Mouse (Mus musculus): ENCODE results near the gene Gm28557.
"Not testable (repeated sequence)": the region's sequence is repeated elsewhere in the genome, so short reads cannot be mapped to it uniquely, and the experiment has no call there.

Gene Gm28557

DNA sequence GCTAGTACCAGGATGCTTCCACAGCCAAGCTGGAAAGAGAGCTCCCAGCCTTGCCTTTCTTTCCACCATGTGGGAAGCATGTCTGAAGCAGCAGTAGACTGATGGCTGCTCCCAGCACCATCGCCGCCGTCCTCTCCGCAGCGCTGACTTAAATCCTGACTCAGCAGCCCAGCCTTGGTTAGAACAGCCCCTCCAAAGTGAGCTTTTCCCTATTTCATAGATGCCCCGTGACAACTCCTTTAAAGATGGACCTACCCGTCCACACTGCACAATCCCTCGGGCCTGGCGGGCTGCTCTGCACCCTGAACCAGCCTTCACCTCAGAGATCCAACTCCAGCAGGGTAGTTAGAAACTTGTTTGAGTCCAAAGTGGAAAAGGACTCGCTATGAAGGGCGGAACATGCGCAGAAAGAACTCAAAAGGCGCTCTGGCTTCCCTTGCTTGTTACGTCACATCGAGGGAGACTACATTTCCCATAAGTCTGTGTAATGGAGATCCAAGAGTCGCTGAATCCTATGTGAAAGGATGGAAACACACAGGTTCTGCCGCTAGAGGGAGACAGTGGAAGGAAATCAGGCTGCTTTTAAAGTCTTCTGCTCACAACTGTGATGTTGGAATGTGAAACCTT is at the start of gene Gm28557:
Gene Gm28557 (minus strand): TSS at position 411 of the 627 bp plus-strand sequence.
- DNase-seq (ENCODE audit: low spot score in 2 of 2), result peak; percentile 83 to 90

- DNase-seq (ENCODE audit: low spot score in 2 of 2), result peak; percentile 78 to 82
These were observed 19.8 kb upstream of the Gm28557 start for GRCm38 (mm10) chr13:67128038-67128721.

DNA sequence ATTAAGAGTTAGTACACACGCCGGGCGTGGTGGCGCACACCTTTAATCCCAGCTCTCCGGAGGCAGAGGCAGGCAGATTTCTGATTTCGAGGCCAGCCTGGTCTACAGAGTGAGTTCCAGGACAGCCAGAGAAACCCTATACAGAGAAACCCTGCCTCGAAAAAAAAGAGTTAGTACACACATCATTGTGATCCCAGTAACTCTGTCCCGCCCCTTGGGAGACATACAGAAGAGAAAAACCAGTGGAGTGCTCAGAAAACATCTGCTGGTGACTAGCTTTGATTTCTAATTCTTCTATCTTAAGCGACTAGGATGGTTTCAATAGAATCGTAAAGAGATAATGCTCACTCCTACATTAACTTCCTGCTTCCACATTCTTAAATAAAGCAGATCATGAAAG is 19.1 kb upstream of the Gm28557 start:
- not testable (repeated sequence) for DNase-seq (ENCODE audit: low spot score in 2 of 2)

DNA sequence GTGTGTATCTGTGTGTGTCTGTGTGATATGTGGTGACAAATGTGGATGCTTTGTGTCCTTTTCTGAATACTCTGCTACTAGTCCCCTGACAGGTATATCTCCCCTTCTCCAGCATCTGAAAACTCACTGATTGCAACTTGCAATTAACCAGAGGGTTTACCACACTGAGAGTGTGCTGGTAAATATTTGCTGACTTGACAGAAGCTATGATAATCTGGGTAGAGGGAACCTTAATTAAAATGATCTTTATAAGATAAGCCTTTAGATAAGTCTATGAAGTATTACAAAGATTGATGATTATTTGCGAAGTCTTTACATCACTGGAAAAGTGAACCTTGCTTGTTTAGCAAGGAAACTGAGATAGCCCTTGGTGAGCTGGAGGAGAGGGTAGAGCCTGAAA is 16.1 kb upstream of the Gm28557 start:
- DNase-seq (ENCODE audit: low spot score in 2 of 2), result no peak

DNA sequence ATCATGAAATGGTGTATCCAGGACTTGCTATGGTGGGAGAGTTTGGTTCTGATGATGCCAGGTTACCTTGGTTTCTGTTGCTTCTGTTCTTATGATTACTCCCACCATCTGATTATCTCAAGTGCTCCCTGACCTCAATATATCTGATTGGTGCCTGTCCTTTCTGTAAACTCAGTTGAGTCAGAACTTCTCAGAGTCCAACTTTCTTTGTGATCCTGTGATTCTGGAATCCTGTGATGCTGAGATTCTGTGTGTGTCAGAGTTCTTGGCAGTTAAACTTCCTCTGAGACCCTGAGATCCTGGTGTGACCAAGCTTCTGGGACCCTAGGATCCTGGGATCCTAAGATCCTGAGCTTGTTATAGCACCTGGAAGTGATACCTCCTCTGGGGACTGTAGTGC is 13.0 kb upstream of the Gm28557 start, which contains the start of gene Zfp759:
Gene Zfp759 (plus strand): TSS at position 301 of the 400 bp plus-strand sequence.
- DNase-seq (ENCODE audit: low spot score in 2 of 2), result not testable (repeated sequence)

- DNase-seq (ENCODE audit: low spot score in 2 of 2), result not testable (repeated sequence)
These were observed 7.8 kb upstream of the Gm28557 start, which contains the start of gene Rslcan18 for GRCm38 (mm10) chr13:67116163-67116562. Gene Rslcan18, minus strand, starts transcription at chr13:67116263.

GRCm38 (mm10) chr13:67113287-67113686 is 4.9 kb upstream of the Gm28557 start:
- DNase-seq (ENCODE audit: low spot score in 2 of 2), result no peak

- DNase-seq (ENCODE audit: low spot score in 2 of 2), result no peak
These were observed 3.7 kb upstream of the Gm28557 start for GRCm38 (mm10) chr13:67112096-67112495.

DNA sequence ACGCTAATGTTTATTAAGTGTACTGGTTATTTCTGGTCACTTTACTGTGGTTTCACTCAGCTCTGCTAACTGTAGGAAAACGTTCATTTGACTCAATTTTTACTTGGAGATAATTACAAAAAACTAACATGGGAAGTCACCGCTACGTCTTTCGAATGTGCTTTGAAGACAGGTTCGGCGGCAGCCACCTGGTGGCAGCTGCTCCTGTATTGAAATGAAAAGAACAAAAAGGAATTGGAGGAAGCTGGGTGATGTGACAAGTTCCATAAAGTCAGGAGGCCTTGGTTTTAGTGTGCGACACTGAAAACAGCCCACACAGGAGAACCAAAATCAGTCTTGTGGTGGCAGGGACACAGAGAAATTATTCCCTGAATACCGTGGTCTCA is 410 bp upstream of the Gm28557 start:
- no peak for DNase-seq (ENCODE audit: low spot score in 2 of 2)

DNA sequence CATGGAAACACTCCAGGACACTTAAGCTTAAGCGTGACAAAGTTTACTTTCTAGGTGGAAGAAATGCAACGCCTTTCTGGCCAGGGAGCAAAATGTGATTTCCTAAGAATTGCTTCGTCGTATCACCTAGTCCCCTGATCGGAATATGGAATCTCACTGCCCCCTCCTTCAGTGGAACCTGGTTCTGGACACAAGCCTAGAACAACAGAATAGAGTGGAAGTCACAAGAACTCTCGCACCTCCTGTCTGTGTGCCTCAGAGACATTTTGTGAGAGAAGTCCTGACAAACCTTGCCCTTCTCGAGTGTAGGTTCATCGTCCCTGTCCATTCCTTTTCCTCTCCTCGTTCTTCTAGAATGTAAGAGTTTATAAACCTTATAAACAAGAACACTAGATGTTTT is 723 bp downstream of the Gm28557 start:
- no peak for DNase-seq (ENCODE audit: low spot score in 2 of 2)

DNA sequence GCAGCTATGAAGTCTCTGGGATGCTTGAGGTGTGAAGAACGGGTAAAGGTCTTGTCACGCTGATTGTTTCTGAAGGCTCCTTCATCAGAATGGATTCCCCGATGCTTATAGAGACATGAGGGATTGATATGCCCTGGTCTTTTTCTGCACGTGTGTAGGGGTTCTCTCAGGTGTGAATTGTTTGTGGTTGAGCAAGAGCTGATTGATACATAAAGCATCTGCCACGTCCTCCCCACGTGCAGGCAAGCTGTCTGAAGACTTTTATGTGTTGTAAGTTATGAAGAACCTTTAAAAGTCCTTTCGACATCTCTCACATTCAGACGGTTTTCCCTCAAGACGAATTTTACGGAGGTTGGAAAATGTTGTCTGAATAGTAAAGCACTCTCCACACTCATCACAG is 10.5 kb downstream of the Gm28557 start, which contains the start of gene Zfp708:
Gene Zfp708 (minus strand): TSS at position 101 of the 400 bp plus-strand sequence.
- DNase-seq (ENCODE audit: low spot score in 2 of 2), result no peak

DNA sequence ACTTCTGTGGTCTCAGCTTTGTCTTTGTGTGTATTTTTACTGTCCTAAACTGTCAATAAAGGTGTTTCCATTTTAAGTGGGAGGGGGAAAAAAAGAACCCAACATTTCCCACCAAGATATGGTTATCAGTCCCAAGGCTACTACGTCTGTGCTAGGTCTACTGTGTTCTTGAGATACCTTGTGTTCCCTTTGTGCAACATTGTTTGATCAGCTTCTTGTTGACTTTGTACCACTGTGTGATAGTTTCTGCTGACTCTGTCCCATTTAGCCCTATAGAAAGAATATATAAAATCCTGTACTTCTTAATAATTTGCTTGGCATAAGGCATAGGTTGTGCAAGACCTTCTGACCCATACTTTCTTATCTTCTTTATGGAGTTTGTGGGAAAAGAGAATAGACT is 18.2 kb downstream of the Gm28557 start:
- DNase-seq (ENCODE audit: low spot score in 2 of 2), result no peak

- peak in 1 of 2 experiments; percentile 8 for DNase-seq (ENCODE audit: low spot score in 2 of 2)
These were observed 26.5 kb downstream of the Gm28557 start for GRCm38 (mm10) chr13:67081946-67082345.

GRCm38 (mm10) chr13:67081142-67081713 is 27.2 kb downstream of the Gm28557 start:
- DNase-seq (ENCODE audit: low spot score in 2 of 2), result peak; percentile 69 to 82

DNA sequence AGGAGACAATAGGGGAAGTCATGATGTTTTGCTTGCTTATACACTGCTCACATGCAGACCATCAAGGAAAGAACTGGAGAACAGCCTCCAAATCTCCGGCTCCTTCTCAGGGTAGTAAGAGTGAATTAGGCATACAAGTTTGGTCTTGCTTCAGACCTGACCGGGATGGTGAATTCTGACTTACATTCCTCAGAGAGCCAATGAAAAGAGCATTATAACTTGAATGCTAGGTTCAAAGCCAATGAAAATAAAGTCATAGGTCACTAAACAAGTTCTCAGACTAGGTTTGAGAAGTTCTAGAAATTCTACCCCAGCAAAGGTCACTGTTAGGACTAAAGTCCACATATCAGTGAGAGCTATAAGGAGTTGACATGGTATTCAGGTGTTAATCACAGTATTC is 31.2 kb downstream of the Gm28557 start:
- no peak for DNase-seq (ENCODE audit: low spot score in 2 of 2)

DNA sequence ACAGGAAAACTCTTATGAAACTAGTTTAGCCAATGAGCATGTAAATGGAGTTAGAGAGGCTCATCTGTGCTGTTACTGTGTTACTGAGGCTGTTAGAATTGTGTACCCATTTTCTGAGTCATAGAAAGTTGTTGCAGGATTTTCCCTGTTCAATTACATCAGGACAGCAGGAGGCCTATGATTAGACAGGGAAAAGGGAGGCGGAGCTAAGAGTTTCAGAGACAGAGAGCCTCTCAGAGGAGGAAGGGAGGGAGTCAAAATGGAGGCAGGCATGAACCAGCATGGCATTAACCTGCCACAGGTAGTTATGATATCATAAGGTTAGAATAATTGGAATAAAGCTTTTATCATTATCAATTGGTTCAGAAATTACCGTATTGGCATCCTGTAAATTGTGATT is 35.6 kb downstream of the Gm28557 start:
- DNase-seq (ENCODE audit: low spot score in 2 of 2), result no peak

DNA sequence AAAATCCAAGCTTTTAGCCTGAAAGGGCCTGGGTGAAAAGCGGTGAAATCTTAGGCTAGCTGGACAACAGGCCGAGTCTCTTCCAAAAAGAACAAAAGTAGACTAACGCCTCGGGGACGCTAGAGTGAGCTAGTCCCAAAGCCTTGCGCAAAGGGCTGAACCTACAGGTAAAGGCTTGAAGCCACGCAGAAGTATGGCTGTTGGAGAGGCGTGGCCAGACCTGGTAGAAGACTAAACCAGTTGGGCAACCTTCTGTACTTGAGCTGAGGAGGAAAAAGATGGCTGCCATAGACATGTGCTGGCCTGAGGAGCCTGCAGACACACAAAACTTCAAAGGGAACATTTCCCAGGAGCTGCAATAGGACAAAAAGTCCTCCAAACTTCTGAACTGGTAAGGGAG is 43.0 kb downstream of the Gm28557 start:
- DNase-seq (ENCODE audit: low spot score in 2 of 2), result no peak

- DNase-seq (ENCODE audit: low spot score in 2 of 2), result no peak
These were observed 46.0 kb downstream of the Gm28557 start for GRCm38 (mm10) chr13:67062427-67062826.

GRCm38 (mm10) chr13:67060786-67061358 is 47.5 kb downstream of the Gm28557 start, which contains the start of gene Zfp712:
Gene Zfp712, minus strand, starts transcription at chr13:67061170.
- peak; percentile 93 for DNase-seq (ENCODE audit: low spot score in 2 of 2)

GRCm38 (mm10) chr13:67060161-67060785 is 48.1 kb downstream of the Gm28557 start:
- no peak for DNase-seq (ENCODE audit: low spot score in 2 of 2)
